Mouse (Mus musculus) monocyte, adult 5-6 weeks (primary cell): ENCODE measurements around the gene Rpl18. TPM values are rescaled to one million over a fixed set of nuclear protein-coding genes. Genes with fewer than 3 reads are reported as not detected.

ENCODE experiments used
- ATAC-seq: fragments of 153-309, 156-312 bp; replicated peaks from 2 replicates; pipeline ENCODE4 v1.8.0; 2017; ENCODE audit warnings: mild to moderate bottlenecking; ENCODE audit not compliant: low TSS enrichment, insufficient number of reproducible peaks, severe bottlenecking, poor library complexity, low FRiP score
- total RNA-seq: library from RNA; stranded (forward); fragments of 200-1000, 200-491, 200-594 nt; gene quantifications from 3 replicates; pipeline ENCODE4 v1.2.3, GENCODE M21; 2017

Rpl18 gene
- total RNA-seq, 1 experiment from 2014 or later, result 1,028 TPM

DNA sequence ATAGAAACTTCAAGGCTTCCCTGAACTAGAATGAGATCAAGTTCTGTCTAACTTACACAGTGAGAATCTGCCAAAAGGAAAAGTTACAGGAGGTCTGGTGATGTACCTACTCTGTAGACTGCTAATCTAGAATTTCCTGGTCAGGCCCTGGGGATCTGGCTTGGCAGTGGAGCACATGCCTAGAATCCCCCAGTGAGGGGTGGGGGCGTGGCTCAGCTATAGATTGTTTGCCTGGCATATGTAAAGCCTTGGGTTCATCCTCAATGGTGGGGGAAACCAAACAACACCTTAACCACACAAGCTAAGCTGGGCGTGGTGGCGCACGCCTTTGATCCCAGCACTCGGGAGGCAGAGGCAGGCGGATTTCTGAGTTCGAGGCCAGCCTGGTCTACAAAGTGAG lies 17.4 kb upstream of the Rpl18 start:
- ATAC-seq, result no peak

DNA sequence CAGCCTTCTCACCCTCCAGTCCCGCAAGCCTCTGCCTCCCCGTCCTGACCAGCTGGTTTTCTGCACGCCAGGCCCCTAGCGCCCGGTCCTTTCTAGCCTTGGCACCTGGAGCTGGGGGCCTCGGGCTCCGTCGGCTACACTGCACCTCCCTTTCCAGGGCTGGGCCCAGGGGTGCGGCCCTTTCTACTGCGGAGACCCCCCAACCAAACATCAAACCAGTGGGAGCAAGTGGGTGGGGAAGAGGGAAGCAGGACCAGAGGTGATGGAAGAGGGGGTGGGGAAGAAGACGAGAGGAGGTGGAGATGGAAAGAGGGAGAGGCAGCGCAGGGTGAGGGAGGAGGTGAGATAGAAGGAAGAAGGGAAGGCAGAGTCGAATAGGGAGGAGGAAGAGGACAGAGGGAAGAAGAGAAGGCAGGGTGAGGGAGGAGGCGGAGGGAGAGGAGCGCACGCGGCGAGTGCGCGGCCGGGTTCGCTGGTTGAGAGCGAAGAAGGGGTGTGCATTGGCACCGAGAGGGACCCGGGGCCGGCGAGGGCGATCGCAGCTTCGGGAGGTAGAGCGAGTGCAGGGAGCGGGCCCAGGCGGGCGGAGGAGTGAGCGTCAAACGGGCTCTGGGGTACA lies 15.6 kb upstream of the Rpl18 start, which contains the start of gene Car11:
Gene Car11, plus strand, starts transcription at position 321 of the 619 bp plus-strand sequence.
- ATAC-seq, result no peak

DNA sequence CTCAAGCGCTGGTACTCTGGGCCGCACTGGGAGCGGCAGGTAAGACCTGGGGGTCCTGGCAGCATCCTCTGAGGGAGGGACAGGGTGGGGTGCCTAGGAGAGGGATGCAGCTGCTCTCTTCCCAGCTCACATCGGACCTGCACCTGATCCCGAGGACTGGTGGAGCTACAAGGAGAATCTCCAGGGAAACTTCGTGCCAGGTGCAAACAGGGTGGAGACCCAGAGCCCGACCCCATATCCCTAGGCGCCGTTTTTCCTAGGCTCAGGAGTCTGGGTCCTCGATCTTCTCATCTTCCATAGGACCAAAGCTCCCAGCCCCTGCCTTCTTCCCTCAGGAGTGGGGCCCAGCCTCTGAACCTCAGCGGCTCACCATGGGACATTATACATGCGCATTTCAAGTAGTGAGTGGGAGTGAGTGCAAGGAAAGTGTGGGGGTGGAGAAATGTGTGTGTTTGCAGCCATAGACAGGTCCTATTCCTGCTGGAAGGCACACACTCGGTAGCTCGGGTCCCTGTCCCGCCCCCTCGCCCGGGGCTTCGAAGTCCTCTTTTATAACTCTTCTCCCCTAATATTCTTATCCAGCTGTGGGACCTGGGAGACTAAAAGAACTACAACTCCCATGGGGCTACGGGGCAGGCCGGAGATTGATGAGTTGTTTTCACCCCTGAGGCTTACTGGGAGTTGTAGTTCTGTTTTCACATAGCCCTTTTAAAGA lies 14.8 kb upstream of the Rpl18 start:
- peak; percentile 38; the same call in 1 of the 2 replicates for ATAC-seq

DNA sequence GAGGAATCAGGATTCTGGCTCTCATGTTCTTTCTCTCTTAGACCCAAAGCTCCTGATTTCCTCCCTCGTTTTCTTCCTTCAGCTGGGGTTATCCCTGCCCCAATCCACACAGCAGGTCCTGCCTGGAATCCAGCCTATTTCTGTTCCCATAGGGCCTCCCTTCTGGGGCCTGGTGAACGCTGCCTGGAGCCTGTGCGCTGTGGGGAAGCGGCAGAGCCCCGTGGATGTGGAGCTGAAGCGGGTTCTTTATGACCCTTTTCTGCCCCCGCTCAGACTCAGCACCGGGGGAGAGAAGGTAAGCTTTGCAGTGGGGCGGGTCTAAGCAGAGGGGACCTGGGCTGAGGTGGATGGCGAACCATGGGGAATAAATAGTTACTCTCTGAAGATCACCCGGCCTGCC lies 14.2 kb upstream of the Rpl18 start:
- ATAC-seq, result no peak

DNA sequence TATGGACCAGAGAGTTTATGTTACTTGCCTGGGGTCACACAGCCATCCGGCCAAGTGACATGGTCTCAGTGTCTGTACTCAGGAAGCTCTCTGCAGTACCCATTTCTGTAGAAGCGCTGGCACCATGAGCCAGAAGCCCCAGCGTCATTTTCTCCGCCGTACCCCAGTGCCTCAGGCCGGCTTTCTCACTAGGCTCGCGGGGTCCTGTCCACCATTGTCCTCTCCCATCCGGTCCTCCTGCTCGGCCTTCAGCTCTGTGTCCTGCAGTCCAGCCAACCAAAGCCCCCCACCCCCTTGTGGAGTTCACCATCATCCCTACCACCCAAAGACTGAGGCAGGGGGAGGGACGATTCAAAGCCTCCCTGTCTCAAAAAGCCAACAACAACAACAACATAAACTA lies 13.7 kb upstream of the Rpl18 start:
- no peak for ATAC-seq

DNA sequence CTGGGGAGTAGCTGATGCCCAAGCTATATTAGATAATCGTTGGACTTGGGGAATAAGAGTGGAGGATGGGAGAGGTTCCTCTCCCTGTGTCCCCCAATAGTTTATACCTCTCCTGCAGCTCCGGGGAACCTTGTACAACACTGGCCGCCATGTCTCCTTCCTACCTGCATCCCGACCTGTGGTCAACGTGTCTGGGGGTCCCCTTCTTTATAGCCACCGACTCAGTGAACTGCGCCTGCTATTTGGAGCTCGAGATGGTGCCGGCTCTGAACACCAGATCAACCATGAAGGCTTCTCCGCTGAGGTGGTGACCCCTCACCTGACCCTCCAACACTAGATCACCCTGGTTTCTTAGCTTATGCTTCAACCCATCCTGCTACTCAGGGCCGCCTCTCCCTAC lies 12.9 kb upstream of the Rpl18 start:
- ATAC-seq, result no peak

DNA sequence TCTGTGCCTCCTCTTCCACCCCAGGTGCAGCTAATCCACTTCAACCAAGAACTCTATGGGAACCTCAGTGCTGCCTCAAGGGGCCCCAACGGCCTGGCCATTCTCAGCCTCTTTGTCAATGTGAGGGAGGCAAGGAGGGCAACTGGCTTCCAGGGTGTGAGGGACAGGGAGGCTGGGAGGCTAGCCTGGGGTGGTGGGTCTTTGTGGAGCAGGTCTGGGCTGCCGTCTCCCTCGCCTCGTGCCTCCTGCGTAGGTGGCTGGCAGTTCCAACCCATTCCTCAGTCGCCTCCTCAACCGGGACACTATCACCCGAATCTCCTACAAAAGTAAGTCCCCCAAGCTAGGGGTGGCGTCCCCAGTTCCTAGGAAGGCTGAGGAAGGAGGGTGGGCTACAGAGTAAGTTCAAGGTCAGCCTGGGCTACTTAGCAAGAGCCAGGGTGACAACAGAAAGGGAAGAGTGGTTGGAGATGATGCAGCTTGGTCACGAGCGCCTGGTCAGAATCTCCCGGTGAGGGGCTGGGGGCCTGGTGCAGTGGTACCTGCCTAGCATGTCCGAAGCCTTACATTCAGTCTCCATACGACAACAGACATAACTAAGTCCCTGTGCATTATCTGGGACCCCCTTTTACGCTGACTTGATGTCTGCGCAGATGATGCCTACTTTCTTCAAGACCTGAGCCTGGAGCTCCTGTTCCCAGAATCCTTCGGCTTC lies 12.3 kb upstream of the Rpl18 start:
- no peak for ATAC-seq

DNA sequence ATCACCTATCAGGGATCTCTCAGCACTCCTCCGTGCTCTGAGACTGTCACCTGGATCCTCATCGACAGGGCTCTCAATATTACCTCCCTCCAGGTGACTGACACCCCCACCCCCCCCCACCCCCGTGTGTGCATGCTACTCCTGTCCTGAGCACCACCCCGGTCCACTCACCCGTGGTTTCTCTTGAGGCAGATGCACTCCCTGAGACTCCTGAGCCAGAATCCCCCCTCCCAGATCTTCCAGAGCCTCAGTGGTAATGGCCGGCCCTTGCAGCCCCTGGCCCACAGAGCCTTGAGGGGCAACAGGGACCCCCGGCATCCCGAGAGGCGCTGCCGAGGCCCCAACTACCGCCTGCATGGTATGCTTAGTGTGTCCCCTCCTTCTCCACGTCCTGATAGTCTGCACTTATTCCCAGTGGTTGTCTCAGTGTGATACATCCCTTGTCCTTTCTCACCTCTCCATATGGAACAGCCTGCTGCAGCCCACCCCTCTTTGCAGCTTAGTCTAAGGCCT lies 11.7 kb upstream of the Rpl18 start:
- ATAC-seq, result no peak

DNA sequence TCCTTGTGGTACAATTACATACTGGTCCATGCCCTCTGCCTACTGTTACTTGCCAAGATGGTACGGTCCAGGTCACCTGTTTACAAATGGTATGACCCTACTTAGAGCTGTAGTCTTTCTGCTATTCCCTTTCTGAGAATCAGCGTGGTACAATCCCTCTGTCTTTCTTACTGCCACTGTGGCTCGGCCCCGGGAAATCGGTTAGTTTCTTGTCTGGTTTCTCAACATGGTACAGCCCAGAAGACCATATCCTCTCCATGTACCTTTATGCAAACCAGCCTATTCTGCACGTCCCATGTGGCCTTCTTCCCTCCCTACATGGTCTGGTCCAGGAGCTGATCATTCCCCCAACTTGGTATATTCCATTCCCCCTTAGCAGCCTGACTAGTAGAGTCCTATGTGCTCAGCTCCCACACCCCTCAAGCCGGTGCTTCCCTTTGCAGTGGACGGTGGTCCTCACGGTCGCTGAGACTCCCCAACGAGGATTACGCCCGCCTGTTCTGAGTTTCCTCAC lies 11.2 kb upstream of the Rpl18 start:
- ATAC-seq, result no peak

DNA sequence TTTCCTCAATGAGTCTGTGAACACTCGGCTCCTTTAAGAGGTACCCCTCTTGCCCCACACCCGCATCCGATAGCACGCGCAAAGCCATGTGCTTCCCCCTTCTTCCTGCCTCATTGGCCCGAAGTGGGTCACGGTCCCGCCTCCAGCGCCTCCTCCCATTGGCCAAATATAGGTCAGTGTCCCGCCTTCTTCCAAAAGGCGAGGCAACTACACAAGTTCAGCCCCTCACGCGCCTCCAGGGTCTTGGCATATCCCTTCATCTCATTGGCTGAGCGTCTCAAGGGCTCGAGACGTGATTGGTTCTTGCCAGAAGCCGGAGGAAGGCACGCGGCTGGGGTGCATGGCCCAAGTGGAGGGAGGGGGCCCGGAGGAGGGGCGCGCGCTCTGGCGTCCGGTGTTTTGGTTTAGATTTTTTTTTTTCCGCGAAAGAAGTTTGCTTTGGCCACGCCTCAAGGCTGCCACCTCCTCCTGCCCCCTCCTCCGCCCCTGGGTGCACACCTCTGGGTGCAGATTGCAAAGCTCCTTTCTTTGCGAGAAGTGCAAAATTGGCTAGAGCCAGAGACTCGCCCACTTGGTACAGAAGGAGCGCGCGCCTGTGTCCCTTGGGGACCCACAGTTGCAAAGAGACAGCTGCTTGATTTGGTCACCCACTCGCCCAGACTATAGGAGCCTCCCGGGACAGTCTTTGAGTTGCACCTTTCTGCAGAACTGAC lies 10.4 kb upstream of the Rpl18 start, which contains the start of gene Dbp:
Gene Dbp, plus strand, starts transcription at position 359 of the 713 bp plus-strand sequence.
- peak; percentile 76 for ATAC-seq

DNA sequence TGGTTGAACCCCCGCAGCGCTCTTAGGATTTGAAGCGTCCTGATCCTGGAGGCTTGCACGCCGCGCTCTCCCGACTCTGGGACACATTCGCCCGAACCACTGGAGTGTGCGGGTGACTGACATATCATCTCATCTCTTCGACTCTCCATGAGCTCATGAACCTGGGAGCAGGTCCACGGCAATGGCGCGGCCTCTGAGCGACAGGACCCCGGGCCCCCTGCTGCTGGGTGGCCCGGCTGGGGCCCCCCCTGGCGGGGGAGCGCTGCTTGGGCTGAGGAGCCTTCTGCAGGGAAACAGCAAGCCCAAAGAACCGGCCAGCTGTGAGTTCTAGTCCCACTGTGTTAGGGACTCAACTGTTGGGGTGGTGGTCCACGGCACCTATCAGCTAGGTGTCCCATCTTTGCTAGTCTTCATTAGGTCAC lies 9.8 kb upstream of the Rpl18 start:
- no peak for ATAC-seq

DNA sequence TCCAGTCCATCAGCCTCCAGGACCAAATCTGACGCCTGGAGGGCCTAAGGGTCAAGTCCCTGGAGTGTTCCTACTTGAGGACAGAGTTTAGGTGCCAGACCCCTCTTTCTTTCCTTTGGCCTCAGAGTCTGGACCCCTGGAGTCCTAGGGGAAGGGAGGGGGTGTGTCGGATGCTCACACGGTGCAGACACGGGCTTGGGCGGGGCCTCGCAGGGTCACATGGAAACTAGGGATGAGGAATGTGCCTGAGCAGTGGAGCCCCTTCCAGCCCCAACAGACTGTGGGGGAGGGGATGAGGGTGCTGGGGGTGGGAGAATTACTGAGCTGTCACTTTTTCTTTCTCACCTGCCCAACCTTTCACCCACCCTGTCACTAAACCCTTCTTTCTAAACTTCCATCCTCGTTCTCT lies 9.4 kb upstream of the Rpl18 start:
- no peak for ATAC-seq

DNA sequence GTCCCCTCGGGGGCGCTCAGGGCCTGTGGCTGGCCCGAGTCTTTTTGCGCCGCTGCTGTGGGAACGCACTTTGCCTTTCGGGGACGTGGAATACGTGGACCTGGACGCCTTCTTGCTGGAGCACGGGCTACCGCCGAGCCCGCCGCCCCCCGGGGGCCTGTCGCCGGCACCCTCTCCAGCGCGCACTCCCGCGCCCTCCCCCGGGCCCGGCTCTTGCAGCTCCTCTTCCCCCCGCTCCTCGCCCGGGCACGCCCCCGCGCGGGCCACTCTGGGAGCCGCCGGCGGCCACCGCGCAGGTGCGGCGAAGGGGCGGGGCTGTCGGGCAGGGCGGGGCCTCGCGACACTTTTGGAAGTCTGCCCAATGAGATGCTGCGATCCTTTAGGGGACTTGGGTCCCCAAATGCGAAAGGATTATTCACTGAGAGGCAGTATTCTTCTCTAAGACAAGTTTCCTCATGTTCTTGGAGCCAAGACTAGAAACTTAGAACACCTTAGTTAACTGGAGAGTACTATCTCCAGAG lies 8.5 kb upstream of the Rpl18 start:
- no peak for ATAC-seq

DNA sequence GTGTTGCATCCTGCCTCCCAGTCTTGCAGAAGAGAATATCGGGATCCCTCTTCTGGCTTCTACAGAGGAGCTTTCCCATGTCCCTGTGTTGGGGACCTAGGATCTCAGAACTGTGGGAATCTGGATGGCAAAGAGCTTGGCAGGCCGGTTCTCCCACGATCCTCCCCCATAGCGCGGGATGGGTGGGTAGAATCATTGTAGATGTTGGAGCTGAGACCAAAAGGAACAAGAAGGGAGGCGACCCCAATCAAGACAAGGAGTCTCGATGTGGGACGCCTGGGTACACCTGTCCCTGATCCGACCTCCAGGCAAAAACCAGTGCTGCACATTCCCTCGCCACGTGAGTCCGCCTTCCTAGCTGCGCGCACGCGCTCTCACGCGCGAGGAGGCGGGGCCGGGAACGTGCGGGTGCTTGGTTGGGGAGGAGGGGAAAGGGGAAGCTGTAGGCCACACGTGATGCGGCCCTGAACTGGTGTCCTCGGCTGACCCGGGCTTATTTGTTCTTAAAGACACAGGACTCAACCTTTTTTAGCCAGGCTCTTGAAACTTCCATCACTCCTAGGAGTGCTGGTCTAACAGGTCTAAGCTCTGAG lies 7.8 kb upstream of the Rpl18 start:
- ATAC-seq, result peak; percentile 47

DNA sequence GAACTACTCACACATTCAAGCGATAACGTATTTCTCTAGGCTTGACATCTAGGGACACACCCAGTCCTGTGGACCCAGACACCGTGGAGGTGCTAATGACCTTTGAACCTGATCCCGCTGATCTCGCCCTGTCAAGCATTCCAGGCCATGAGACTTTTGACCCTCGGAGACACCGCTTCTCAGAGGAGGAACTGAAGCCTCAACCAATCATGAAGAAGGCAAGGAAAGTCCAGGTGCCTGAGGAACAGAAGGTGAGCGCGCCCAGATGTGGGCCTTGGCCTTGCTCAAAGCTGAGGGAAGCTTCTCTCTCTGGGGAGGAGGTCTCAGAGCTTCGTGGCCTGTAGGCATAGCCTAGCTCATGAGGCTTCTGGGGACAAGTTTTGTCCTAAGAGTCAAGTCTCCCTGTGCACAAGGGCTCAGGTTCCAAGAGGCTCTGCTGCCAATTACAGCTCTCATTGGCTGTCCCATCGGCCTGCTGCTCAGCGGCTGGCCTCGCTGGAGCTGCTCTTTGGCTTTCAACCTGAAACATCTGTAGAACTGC lies 7.0 kb upstream of the Rpl18 start:
- ATAC-seq, result no peak

DNA sequence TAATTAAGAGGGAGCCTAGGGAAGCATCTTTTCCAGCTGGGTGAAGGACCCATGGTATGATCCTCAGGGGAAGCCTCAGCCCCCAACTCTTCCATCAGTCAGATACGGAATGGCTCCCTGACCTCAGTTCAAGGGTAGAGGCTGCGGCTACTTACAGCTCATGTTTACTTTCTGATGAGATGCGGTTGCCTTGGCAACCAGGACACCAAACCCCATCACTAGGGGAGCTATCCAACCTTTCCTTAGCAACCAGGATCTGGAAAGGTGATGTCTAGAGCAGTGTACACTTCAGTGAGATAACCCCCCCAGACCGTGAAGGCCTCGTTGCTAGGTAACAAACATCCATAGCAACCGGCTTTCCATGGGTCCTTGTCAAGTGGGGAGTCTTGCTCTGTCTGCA lies 6.2 kb upstream of the Rpl18 start:
- no peak for ATAC-seq

DNA sequence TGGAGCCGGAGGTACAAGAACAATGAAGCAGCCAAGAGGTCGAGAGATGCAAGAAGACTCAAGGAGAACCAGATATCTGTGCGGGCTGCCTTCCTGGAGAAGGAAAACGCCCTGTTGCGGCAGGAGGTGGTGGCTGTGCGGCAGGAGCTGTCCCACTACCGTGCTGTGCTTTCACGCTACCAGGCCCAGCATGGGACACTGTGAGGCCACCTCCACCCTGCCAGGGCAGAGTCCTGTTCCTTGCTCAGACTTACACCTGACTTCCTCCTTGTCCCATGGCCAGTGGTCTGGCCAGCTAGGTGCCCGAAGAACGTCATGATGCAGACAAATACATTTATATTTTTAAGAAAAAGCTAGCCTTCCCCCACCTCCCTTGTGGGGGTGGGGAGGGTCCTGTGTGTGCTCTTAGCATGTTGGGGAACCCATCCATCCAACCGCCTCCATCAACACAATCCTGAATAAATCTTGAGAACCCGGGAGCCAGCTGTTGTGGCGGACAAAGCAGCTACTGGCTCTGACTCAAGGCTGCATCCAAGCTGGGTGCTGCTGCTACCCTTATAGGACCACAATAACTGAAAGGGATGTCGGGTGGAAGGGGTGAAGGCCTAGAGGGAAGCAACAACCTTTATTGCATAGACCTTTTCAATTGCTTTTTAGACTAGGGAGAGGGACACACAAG lies 5.4 kb upstream of the Rpl18 start:
- ATAC-seq, result no peak
